Mouse (Mus musculus) spleen, postnatal 4 days (tissue): ENCODE data around the gene Iffo2.
A peak's percentile ranks its signal among the peaks of the same experiment; 100 is the strongest.

Experiments
- DNase-seq, 2 experiments: peaks; one replicate each; pipeline ENCODE4 v3.0.0; 2022; ENCODE audit warnings: low spot score in 2 of 2

Gene Iffo2

DNA sequence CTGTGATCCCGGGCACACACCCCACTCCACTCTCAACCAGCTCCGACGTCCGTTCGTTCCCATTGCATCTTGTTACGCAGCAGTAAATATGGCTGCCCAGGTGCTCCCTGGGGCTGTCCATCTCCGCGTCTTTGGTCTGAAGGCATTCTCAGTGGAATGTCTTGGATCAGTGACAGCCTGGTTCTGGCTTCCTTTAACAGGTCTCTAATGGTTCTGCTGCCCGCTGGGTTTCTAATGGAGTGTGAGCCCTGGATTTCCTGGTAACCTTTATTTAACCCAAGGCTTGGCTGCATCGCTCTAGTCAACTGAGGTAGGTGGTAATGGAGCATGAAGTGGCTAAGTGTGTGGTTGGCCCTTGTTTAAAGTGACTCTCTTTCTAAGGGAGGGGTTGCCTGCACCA, 1.7 kb downstream of the Iffo2 start:
- no peak for DNase-seq

GRCm38 (mm10) chr4:139535127-139535695, 4.9 kb downstream of the Iffo2 start:
- no peak for DNase-seq

- DNase-seq = no peak
Observed at GRCm38 (mm10) chr4:139535719-139536118, 5.4 kb downstream of the Iffo2 start.

- DNase-seq = no peak
Observed at GRCm38 (mm10) chr4:139536706-139537105, 6.4 kb downstream of the Iffo2 start.

DNA sequence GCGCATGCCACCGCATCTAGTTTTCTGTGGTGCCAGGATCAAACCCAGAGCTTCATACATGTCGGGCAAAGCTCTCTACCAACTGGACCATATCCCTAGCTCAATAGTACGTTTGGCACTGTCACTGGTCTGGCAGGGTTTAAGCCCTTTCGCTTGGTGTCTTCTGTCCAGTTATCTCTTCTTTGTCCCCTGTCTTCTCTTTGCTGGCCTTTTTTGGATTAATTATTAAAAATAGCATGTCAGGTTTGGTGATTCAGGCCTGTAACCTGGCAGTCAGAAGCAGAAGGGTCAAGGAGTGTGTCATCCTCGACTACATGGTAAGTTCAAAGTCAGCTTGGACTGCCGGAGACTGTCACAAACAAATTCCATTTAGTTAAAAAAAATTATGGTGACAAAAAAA, 10.4 kb downstream of the Iffo2 start:
- no peak for DNase-seq

GRCm38 (mm10) chr4:139545791-139546190, 15.4 kb downstream of the Iffo2 start:
- no peak for DNase-seq

DNA sequence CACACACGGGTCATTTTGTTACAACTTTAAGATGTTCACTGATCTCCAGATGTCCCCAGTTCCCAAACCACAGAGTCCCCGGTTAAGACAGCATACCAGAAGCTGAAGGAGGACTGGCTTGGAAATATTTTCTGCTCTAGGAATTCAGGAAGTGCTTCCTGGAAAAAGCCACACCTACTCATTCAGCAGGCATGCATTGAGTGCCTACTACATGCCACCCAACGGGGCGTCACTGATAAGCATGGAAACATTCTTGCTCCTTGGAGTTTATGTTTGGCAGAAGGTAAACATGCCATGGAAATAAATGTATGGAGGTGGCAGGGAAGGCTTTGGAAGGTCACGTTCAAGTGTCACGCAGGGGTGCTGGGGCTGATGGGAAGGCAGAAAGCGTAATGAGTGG, 19.1 kb downstream of the Iffo2 start:
- DNase-seq = no peak

- no peak for DNase-seq
Observed at GRCm38 (mm10) chr4:139555235-139555634, 24.9 kb downstream of the Iffo2 start.

DNA sequence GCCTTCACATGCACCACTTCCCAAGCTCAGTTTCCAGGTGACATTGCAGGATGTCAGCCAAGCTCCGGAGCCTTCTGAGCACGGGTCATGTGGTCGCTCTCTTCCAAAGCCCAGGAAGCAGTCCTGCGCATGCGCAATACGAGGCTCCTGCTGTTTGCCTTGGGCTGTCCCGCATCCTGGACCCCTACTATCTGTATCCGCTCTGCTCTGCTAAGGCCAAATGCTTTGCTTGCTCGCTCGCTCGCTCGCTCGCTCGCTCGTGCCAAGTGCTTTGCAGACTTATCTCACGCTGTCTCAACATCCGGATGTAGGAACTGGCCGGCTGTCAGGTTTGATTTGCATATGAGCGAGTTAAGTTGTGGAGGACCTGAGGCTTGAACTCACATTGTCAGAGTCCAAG, 25.6 kb downstream of the Iffo2 start:
- no peak for DNase-seq

DNA sequence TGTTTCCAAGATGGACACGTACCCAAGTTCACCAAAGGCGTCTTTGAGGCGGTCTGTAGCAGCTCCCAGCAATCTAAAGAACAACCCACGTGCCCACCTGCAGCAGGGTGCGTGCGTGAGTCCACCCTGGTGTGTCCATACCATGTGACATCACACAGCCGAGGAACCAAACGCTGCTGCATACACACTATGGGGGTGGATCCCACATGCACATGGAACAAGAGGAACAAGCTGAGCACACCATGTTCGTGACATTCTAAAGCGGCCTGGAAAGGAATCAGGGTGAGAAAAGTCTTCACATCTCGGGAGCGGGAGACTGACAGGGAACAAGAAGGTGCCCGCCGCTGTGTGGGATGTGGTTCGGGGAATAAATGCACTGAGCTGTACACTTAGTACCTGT, 38.0 kb downstream of the Iffo2 start:
- DNase-seq = no peak

DNA sequence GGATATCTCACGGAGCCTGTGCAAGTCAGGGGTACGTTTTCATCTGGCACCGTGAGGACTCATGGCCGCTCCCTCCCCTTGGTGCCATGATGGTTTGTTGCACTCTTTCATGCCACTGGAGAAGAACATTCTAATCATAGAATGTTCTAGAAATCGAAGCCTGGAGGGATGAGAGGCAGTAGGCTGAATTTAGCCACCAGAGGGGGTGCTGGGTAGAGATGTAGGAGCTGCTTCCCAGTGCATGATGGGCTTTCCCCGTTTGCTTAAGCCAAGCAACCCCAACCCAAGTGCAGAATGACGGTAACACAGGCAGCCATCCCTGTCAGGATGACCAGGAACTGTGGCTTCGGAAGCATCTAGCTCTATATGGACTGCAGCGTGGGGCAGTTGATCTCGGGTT, 40.4 kb downstream of the Iffo2 start:
- DNase-seq = no peak

DNA sequence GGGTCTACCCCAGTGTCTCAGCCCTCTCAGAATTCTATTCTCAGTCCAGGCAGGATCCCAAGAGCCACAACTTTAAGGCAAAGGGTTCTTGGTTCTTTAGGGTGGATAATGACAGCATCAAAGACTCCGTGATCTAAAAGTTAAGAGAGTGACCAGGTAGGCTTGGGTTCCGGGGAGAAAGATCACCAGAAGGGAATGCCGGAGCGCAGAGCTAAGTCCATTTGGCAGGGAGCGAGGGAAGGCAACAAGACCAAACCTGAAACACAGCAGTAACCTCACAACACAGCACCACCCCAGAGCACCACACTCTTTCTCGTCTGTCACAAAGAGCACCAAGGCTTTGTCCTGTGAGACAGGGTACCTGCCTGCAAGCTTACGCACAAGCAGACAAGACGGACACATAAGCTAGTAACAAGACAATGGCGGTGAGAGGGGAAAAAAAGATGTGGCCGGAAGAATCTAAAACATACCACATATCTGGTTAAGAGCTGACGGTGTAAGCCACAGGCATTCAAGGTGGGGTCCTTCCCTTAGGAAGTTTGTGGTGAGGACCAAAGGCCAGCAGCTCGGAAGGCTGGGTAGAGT, 42.7 kb downstream of the Iffo2 start:
- no peak for DNase-seq

DNA sequence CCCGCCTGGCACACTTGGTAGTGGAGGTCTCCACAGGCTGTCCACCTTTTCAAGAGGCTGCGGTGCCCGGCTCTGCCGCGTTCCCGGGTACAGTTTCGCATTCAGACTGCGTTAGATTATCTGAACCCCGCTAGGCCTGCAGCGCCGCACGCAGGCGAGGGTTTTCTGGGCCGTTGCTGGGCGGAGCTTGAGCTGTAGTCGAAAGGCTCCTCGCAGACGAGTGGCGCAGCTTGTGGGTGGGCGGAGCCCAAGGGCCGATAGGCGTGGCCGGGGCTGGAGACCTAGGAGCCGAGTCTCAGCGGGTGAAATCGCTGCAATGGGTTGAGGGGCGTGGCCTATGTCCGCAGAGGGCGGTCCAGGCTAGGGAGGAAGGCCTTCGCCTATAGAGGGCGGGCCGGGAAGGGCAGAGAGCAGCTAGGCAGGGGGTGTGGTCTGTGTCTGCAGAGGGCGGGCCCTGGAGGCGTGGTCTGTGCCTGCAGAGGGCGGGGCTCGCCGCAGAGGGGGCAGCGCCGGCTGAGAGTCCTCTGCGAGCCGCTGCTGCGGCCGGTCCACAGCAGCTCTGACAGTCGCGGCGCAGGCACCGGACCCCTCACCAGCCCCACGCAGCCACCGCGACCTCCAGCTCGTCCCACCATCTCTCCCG, 43.9 kb downstream of the Iffo2 start:
- DNase-seq = peak; percentile 96

- DNase-seq = peak; percentile 27 to 74
Observed at GRCm38 (mm10) chr4:139574799-139575672, 44.7 kb downstream of the Iffo2 start.

DNA sequence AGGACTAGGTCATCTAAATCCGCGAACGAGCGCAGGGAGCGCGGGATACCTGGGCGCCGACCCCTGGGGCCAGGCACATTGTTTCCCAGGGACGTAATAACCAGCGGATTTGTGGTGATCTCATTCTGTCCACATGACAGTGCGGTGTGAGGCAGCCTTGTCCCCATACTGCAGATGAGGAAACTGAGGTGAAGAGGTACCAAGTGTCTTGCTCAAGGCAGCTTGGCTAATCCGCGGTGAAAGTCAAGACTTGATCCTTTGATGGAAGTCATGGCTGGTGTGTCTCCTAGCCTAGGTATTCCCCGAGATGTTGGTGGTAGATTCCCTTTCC, 45.3 kb downstream of the Iffo2 start:
- no peak for DNase-seq

GRCm38 (mm10) chr4:139576251-139576880, 46.0 kb downstream of the Iffo2 start:
- DNase-seq = no peak

- no peak for DNase-seq
Observed at GRCm38 (mm10) chr4:139577006-139577405, 46.7 kb downstream of the Iffo2 start.

- no peak for DNase-seq
Observed at GRCm38 (mm10) chr4:139578389-139578788, 48.0 kb downstream of the Iffo2 start.

DNA sequence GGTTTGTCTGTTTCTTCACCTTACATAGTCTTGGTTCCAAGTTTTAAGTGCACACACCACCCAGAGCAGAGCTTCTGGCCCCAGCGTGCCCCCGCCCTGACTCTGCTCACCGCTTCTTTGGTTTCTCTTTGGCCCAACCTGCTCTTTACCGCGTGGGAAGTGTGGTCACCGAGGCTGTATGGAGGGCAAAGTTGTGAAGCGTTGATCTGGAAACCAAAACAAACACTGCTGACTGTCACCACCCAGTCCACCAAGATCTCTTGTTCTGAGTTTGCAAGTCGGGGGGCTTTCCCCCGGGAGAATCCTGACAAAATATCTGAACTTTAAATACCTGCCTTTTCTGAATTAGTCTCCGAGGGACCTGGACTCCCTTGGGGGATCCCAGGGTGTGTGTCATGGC, 48.7 kb downstream of the Iffo2 start:
- DNase-seq = no peak

GRCm38 (mm10) chr4:139579466-139579865, 49.1 kb downstream of the Iffo2 start:
- no peak for DNase-seq

DNA sequence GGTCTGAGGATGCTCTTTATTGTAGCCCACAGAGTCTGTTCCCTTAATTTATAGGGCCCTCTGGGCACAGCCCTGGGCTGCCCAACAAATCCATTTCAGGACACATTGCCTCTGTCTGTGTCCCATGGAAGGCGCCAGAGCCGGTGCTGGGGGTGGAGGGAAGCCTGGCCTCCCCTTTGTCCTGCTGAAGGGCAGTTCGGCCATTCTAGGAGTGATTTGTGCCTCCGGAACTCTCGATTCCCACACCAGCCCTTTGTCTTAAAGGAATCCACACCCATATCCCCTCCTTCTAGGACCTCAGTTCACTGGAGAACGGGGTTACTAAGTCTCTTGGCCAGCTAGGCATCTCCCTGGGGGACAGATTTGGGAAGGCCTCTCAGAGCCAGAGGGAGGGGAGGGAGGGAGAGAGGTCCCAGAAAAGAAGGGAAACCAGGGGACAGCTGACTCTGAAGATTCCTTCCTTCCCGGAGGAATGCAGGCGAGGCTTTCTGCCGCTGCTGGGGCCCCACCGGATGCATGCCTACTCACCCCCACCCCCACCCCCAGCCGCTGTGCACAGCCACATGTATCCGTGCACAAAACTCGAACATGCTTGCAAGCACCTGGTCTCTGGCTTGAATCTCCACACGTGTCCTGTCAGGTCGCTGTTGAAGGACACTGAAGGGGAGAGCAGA, 50.5 kb downstream of the Iffo2 start:
- no peak for DNase-seq
